Mouse (Mus musculus) neural tube, embryonic 11.5 days (tissue): ENCODE results near the gene Sstr4. TPM values are rescaled to one million over a fixed set of nuclear protein-coding genes. Genes with fewer than 3 reads are reported as not detected.

ENCODE experiments used
- ATAC-seq: fragments of 200-750 bp; cut with Nextera tagmentation; 2 replicates; pipeline ENCODE4 v1.8.0; 2017; ENCODE audit warnings: moderate number of reproducible peaks, mild to moderate bottlenecking, moderate TSS enrichment, moderate library complexity; ENCODE audit not compliant: insufficient read depth, low FRiP score, low TSS enrichment
- DNase-seq: peaks from one replicate; pipeline ENCODE4 v3.0.0-alpha.2; 2015; ENCODE audit warnings: low spot score
- H3K27ac ChIP-seq: fragments of 300-500 bp; sonication (generic); 2 replicates; pipeline ENCODE4 v1.5.1; 2014; ENCODE audit warnings: low read depth, mild to moderate bottlenecking, low read length
- H3K27me3 ChIP-seq: fragments of 300-500 bp; sonication (generic); 2 replicates; pipeline ENCODE4 v1.6.1; 2014; ENCODE audit warnings: mild to moderate bottlenecking, low read length, mixed read lengths; ENCODE audit not compliant: control insufficient read depth, insufficient read depth
- H3K36me3 ChIP-seq: fragments of 300-500 bp; sonication (generic); 2 replicates; pipeline ENCODE4 v1.6.1; 2014; ENCODE audit warnings: mild to moderate bottlenecking, low read length, moderate library complexity, mixed read lengths; ENCODE audit not compliant: control insufficient read depth, insufficient read depth
- H3K4me1 ChIP-seq: fragments of 300-500 bp; sonication (generic); 2 replicates; pipeline ENCODE4 v1.6.1; 2014; ENCODE audit warnings: low read length, mixed read lengths; ENCODE audit not compliant: control insufficient read depth, insufficient read depth
- H3K4me2 ChIP-seq: fragments of 300-500 bp; sonication (generic); 2 replicates; pipeline ENCODE4 v1.6.1; 2014; ENCODE audit warnings: low read depth, mild to moderate bottlenecking, moderate library complexity
- H3K4me3 ChIP-seq: fragments of 300-500 bp; sonication (generic); 2 replicates; pipeline ENCODE4 v1.5.1; 2014; ENCODE audit warnings: low read depth, low read length
- H3K9ac ChIP-seq: fragments of 300-500 bp; sonication (generic); 2 replicates; pipeline ENCODE4 v1.6.1; 2014; ENCODE audit warnings: mild to moderate bottlenecking, low read length
- H3K9me3 ChIP-seq: fragments of 300-500 bp; sonication (generic); 2 replicates; pipeline ENCODE4 v1.6.1; 2016; ENCODE audit warnings: low read length; ENCODE audit not compliant: control insufficient read depth
- WGBS: fragments of 180-500 bp; shearing (Covaris S2); extraction: QIAGEN DNeasy Blood & Tissue Kit; methylation state at CpG from one replicate; pipeline ENCODE4 v1.1.7; 2014; 5-methylcytosine and 5-hydroxymethylcytosine counted together
- polyA plus RNA-seq: library from polyadenylated mRNA; unstranded; fragments of >200 nt; fragmentation: Nextera tagmentation; extraction: Ambion mirVana; gene quantifications from 2 replicates; pipeline ENCODE4 v1.2.1, GENCODE M21; 2014

Gene Sstr4
- polyA plus RNA-seq: 0.34 and 0.80 TPM in 2 replicates

- Histone ChIP-seq H3K4me2 (peak within 1 kb of the TSS; percentile 93), H3K27me3 (peaks cover 23% of the 10 kb centered on the region), H3K4me3 (peak within 1 kb of the TSS; percentile 50), H3K9ac (peak within 1 kb of the TSS; percentile 41; the same call in 1 of the 2 replicates), H3K36me3 (no peaks in the 10 kb centered on the region), H3K27ac (no peak within 1 kb of the TSS), H3K9me3 (no peaks in the 10 kb centered on the region), H3K4me1 (no peaks in the 10 kb centered on the region)
- WGBS: 6% methylated on average over 70 of the region's 83 CpGs
- DNase-seq: peak; percentile 63
- peak; percentile 86 for ATAC-seq
These were observed at the start of gene Sstr4 for GRCm38 (mm10) chr2:148395131-148396051. Gene Sstr4, plus strand, starts transcription at chr2:148395344.

- H3K9ac ChIP-seq: no peak overlapping the region
- H3K4me3 ChIP-seq: no peak overlapping the region
- H3K9me3 ChIP-seq: no peaks in the 10 kb centered on the region
- H3K27ac ChIP-seq: no peak overlapping the region
- H3K36me3 ChIP-seq: no peaks in the 10 kb centered on the region
- H3K4me1 ChIP-seq: no peaks in the 10 kb centered on the region
- ATAC-seq (no peak), DNase-seq (no peak)
- H3K4me2 ChIP-seq: no peak overlapping the region
- no peaks in the 10 kb centered on the region for H3K27me3 ChIP-seq
These were observed 49.8 kb upstream of the Sstr4 start for GRCm38 (mm10) chr2:148345373-148345772.

GRCm38 (mm10) chr2:148346976-148347375 lies 48.2 kb upstream of the Sstr4 start:
- H3K4me1 ChIP-seq: no peaks in the 10 kb centered on the region
- no peaks in the 10 kb centered on the region for H3K27me3 ChIP-seq
- 97% methylated on average over 1 of the region's 1 CpGs for WGBS
- ATAC-seq (no peak), DNase-seq (no peak)
- no peak overlapping the region for H3K4me3 ChIP-seq
- no peak overlapping the region for H3K9ac ChIP-seq
- H3K9me3 ChIP-seq: no peaks in the 10 kb centered on the region
- H3K36me3 ChIP-seq: no peaks in the 10 kb centered on the region
- no peak overlapping the region for H3K27ac ChIP-seq
- H3K4me2 ChIP-seq: no peak overlapping the region

- no peak overlapping the region for H3K27ac ChIP-seq
- H3K27me3 ChIP-seq: no peaks in the 10 kb centered on the region
- H3K4me3 ChIP-seq: no peak overlapping the region
- H3K9ac ChIP-seq: no peak overlapping the region
- no peaks in the 10 kb centered on the region for H3K9me3 ChIP-seq
- no peak overlapping the region for H3K4me2 ChIP-seq
- no peaks in the 10 kb centered on the region for H3K4me1 ChIP-seq
- no peak for ATAC-seq
- DNase-seq: no peak
- WGBS: 73% methylated on average over 4 of the region's 4 CpGs
- H3K36me3 ChIP-seq: no peaks in the 10 kb centered on the region
These were observed 45.4 kb upstream of the Sstr4 start for GRCm38 (mm10) chr2:148349509-148350307.

- DNase-seq: no peak
- Histone ChIP-seq H3K4me1 (no peaks in the 10 kb centered on the region), H3K27me3 (no peaks in the 10 kb centered on the region), H3K9me3 (no peaks in the 10 kb centered on the region), H3K27ac (no peak overlapping the region), H3K9ac (no peak overlapping the region), H3K4me3 (no peak overlapping the region), H3K36me3 (no peaks in the 10 kb centered on the region), H3K4me2 (no peak overlapping the region)
- 81% methylated on average over 2 of the region's 2 CpGs for WGBS
- no peak for ATAC-seq
These were observed 44.7 kb upstream of the Sstr4 start for GRCm38 (mm10) chr2:148350460-148350859.

- Histone ChIP-seq H3K9ac (no peak overlapping the region), H3K4me3 (no peak overlapping the region), H3K4me1 (no peaks in the 10 kb centered on the region), H3K27me3 (no peaks in the 10 kb centered on the region), H3K27ac (no peak overlapping the region), H3K9me3 (no peaks in the 10 kb centered on the region), H3K4me2 (no peak overlapping the region), H3K36me3 (no peaks in the 10 kb centered on the region)
- ATAC-seq: no peak
- 74% methylated on average over 1 of the region's 1 CpGs for WGBS
- no peak for DNase-seq
These were observed 42.5 kb upstream of the Sstr4 start for GRCm38 (mm10) chr2:148352655-148353054.

- no peaks in the 10 kb centered on the region for H3K27me3 ChIP-seq
- ATAC-seq (no peak), DNase-seq (no peak)
- no peaks in the 10 kb centered on the region for H3K9me3 ChIP-seq
- no peaks in the 10 kb centered on the region for H3K36me3 ChIP-seq
- H3K4me3 ChIP-seq: no peak overlapping the region
- no peak overlapping the region for H3K27ac ChIP-seq
- WGBS: 79% methylated on average over 1 of the region's 1 CpGs
- no peaks in the 10 kb centered on the region for H3K4me1 ChIP-seq
- no peak overlapping the region for H3K4me2 ChIP-seq
- H3K9ac ChIP-seq: no peak overlapping the region
These were observed 38.0 kb upstream of the Sstr4 start for GRCm38 (mm10) chr2:148357145-148357544.

GRCm38 (mm10) chr2:148364536-148364935 lies 30.6 kb upstream of the Sstr4 start:
- Histone ChIP-seq H3K27me3 (no peaks in the 10 kb centered on the region), H3K4me1 (no peaks in the 10 kb centered on the region), H3K9ac (no peak overlapping the region), H3K4me3 (no peak overlapping the region), H3K27ac (no peak overlapping the region), H3K36me3 (no peaks in the 10 kb centered on the region), H3K9me3 (no peaks in the 10 kb centered on the region), H3K4me2 (no peak overlapping the region)
- WGBS: 94% methylated on average over 3 of the region's 3 CpGs
- no peak for ATAC-seq
- DNase-seq: no peak
